Mouse (Mus musculus): ENCODE results near the gene Tmem269.

Gene Tmem269

DNA sequence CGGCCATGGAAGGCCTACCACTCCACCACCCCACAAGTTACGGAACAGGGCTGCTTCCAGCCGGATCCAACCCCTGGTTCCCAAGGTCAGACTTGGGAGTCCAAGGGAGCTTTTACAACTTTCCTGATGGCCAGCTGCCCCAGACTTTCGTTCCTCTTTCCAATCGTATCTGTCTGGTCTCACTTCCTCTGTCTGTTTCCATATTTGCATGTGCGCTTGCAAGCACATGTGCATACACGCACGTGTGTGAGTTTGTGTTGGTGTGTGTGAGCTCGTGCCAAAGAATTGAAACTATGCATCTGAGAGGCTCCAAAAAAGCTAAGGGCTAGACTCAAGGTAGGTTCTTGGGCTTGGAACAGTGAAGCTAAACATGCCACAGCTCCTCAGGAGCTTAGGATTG lies 36.6 kb downstream of the Tmem269 start:
- no peak for DNase-seq (ENCODE audit: low read depth, low spot score)

DNA sequence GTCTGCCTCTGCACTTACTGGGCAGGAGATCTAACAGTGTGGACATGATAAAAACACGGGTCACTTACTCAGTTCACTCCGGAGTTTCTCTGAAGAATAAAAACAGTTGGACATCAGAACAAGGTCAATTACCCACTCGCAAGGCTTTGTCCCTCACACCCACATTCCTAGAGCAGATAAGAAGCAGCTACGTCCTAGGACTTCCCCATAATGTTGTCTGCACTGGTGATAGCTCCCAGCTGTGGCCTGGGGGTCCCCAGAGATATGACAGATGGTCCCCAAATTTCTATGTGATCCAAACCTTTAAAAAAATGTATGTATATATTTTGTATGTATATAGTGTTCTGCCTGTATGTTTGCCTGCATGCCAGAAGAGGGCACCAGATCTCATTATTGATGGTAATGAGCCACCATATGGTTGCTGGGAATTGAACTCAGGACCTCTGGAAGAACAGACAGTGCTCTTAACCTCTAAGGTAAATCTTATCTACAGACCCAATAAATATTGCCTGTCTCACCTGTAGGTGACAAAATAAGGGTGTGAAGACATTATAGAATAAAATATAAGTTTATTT lies 37.8 kb downstream of the Tmem269 start:
- no peak for DNase-seq (ENCODE audit: low read depth, low spot score)

DNA sequence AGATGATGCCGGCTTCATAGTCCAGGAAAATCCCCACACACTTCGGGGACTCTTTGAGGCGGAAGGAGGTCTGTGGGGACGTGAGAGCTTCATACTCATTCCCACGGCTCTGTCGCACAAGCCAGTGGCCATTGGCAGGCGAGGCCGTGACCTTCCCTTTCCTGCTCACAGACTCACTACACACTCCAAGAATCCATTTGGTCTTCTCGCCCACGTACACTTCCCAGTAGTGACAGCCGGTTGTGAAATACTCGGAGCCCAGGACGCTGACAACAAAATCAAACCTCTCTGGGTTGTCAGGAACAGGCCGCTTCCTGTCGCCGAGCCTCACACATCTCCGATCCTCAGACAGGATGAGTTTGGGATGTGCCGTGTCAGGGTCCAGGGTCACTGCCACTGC lies 39.7 kb downstream of the Tmem269 start:
- DNase-seq (ENCODE audit: low read depth, low spot score), result no peak

DNA sequence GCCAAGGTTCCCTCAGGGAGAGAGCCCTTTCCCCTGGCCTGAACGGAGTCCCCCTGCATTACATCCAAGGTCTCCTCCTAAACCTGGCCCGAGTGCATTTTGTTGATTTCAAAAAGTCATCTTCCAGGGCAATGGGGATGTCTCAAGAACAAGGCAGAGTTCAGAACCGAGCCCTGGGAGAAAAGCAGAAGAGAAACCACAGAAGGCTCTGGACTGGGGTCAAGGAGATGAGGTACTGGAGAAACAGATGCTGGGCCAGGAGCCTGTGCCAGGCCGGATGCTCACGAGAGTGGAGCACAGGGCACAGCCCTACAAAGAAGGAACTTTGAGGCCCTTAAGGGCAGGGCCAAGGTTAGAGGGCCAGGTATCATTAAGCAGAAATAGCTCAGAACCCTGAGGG lies 40.3 kb downstream of the Tmem269 start:
- DNase-seq (ENCODE audit: low read depth, low spot score), result no peak

DNA sequence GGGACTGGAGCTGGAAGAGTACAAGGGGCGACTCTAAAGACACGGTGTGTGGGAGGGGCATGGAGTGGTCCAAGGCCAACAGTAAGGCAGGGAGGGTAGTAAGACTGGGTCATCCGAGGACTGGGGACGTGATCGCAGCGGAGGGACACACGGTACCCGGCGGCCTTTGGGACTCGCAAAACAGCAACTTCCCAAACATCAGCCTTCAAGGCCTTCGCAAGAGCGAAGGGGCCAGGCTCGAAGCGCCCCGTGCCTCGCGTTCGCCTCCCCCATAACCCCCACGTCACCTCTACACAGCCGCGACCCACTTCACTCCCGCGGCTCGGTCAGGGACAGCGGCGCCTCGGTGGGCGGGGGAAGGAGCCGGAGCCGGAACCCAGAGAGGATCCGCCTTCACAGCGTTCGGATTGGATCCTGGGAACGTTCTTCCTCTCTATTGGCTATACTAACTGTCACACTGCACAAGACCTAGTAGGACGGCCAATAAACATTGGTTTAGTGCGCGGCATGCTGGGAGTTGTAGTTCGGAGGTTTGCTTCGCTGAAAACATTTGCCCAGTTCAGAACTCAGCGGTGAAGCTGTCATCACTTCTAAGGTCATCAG lies 44.1 kb downstream of the Tmem269 start, which contains the start of gene Zfp691:
TSS of gene Zfp691 (minus strand) at position 345 of the 603 bp plus-strand sequence.
- DNase-seq (ENCODE audit: low read depth, low spot score), result peak; percentile 96

DNA sequence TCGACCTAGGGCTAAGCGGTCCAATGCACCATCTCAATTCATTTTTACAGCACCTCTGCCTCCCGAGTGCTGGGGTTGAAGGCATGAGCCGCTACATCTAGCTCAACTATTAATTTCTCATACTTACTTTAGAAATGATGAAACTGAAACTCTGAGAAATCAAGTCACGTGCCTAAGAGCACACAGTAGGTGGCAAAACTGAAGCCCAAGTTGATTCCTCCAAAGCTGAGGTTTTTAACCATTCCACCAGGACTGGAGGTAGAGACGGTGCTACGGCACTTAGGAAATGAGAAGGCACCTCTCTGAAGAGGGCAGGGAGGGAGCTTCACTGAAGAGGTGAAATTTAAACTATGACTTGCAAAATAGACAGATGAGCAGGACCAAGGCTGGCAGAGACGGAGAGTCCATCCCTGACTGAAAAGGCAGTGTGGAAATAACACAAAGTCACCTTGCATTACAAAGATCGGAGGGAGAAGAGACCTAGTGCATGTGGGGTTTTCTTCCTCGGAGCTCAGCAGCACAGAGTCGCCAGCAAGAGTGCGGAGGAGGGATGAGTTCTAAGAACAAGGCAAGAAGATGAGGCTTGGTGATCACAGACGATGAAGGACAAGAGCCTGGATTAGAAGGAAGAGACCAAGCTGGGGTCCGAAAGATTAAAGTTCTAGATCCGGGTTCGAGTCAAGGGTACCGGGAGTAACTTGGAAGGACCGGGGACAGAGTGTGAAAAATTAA lies 44.9 kb downstream of the Tmem269 start:
- DNase-seq (ENCODE audit: low read depth, low spot score), result peak; percentile 19

DNA sequence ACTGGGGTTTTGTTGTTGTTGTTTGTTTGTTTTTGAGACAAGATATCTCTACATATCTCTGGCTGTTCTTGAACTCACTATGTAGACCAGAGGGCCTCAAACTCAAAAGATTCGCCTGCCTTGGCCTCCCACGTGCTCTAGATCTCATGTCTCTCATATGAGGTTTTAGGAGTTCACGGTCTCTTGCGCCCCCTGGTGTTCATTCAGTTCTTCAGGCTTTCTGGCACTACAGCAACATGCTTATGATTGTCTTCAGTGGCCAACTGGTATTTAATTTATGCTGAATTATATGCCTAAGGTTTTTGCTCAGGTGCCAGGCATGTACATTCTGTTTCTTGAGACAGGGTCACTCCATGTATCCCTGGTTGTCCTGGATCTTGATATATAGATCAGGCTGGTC lies 50.4 kb downstream of the Tmem269 start:
- DNase-seq (ENCODE audit: low read depth, low spot score), result peak; percentile 82

DNA sequence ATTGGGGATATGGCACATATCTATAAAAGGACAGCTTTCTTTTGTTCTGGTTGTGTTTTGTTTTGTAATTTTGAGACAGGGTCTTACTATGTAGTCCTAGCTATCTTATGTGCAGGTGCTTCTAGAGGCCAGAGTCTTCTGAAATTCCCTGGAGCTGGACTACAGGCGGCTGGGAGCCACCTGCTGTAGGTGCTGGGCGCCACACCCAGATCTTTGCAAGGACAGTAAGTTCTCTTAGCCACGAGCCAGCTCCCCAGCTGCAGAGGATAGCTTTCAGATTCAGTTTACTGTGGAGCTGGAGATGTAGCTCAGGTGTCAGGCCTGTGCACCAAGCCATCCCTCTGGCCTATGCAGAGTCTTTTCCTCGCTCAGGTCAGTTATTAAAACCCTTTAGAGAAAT lies 50.9 kb downstream of the Tmem269 start:
- no peak for DNase-seq (ENCODE audit: low read depth, low spot score)

DNA sequence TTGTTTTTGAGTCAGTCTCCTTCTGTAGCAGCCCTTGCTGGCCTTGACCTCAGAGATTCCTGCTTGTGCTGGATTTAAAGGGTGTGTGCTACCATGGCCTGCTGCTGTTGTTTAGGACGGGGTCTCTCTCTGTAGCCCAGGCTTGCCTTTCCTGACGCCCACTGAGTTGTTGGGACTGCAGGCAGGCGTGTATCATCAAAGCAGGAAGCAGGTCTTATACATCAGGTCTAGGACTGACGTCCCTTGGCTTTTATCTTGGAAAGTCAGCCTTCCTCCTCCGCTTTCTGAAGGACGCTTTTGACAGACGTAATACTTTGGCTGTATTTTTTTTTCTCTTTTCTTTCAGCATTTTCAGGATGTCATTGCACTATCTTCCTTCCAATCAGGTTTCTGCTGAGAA lies 52.1 kb downstream of the Tmem269 start:
- no peak for DNase-seq (ENCODE audit: low read depth, low spot score)

DNA sequence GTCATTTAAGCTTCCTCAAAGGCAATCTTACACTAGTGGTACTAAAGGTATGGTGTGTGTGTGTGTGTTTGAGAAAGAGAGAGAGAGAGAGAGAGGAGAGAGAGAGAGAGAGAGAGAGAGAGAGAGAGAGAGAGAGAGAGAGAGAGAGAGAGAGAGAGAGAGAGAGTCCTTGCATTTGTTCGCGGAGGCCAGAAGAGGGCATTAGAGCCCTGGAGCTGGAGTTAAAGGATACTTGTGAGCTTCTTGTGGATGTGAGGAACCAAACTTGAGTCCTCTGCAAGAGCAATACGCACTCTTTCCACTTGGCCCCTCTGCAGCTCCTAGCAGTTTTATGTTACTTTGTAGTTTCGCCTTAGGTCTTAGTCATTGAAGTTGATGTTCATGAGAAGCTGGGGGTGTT lies 55.0 kb downstream of the Tmem269 start:
- no peak for DNase-seq (ENCODE audit: low read depth, low spot score)

DNA sequence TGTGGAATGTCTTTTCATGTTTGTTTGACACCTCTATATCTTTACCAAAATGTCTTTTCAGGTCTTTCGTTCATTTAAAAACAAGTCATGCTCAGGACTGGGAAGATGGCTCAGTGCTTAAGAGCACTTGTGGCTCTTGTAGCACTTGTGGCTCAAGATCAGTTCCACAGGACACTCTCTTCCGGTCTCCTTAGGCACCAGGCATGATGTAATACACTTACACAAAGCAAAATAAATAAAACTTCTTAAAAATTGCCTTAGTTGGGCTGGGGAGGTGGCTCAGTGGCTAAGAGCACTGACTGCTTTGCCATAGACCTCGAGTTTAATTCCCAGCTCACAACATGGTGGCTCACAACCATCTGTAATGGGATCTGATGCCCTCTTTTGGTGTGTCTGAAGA lies 56.7 kb downstream of the Tmem269 start:
- DNase-seq (ENCODE audit: low read depth, low spot score), result no peak

DNA sequence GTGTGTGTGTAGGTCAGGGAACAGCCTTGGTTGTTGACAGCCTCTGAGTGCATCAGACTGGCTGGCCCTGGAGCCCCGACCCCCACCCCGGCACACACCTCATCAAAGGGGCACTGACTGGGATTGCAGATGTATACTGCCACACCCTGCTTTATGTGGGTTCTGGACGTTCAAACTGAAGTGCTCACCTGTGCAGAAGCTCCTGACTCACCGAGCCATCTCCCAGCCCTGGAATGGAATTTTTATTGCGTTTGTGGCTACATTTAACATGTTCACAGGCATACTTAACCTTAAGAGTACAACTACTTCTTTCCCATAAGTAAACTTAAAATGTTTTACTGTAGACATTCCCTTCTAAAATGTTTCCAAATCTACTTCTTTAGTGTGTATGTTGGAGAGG lies 60.1 kb downstream of the Tmem269 start:
- no peak for DNase-seq (ENCODE audit: low read depth, low spot score)

DNA sequence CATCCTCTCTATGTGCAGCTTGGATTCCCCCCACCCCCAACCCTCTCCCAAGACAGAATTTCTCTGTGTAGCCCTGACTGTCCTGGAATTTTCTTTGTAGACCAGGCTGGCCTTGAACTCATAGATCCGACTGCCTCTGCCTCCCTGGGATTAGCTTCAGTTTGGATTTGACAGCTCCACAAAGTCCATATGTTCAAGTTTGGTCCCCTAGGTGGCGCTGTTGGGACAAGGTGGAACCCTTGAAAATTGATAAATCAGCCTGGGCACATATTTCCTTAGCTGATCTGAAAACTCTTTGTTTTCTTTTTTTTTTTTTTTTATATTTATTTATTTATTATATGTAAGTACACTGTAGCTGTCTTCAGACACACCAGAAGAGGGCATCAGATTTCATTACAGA lies 60.8 kb downstream of the Tmem269 start:
- DNase-seq (ENCODE audit: low read depth, low spot score), result peak; percentile 47
